Mouse (Mus musculus) cortical plate, adult 2 months (tissue): ENCODE data around the gene Hoxb1.

Experiments used
- CTCF ChIP-seq: fragments of 200-500 bp; IDR thresholded peaks from 2 replicates; pipeline ENCODE4 v1.5.1; 2011; ENCODE audit warnings: mild to moderate bottlenecking, control low read depth, low read length; ENCODE audit not compliant: insufficient read depth; ENCODE audit errors: extremely low read depth
- POLR2A ChIP-seq: fragments of 200-500 bp; IDR thresholded peaks from 2 replicates; pipeline ENCODE4 v1.6.1; 2011; ENCODE audit warnings: mild to moderate bottlenecking, low read length, control low read depth; ENCODE audit not compliant: insufficient read depth; ENCODE audit errors: extremely low read depth

DNA sequence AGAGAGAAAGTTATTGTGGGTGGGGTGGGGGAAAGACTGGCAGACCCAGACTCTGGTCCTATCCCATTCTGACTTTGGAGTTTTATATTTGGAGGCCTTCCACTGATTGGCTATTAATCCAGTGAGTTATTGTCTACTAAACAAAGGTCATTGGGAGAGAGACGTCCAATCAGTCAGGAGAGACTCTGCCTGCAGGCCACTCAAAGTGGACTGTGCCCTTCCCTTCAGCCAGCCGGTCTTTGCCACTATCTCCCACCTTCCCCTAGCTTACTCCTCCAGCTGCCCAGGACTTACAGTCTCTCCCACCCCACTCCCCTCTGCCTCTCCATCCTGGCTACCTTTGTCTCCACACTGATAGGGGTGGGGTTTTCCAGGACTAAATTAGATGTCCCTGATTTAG is 29.0 kb upstream of the Hoxb1 start:
- no peak for TF ChIP-seq CTCF
- TF ChIP-seq POLR2A: no peak
